Mouse (Mus musculus) olfactory bulb, adult 2 months (tissue): ENCODE results near the gene Gm15446. TPM values are rescaled to one million over a fixed set of nuclear protein-coding genes. Genes with fewer than 3 reads are reported as not detected.
A peak's percentile ranks its signal among the peaks of the same experiment; 100 is the strongest.
"Not testable (repeated sequence)": the region's sequence is repeated elsewhere in the genome, so short reads cannot be mapped to it uniquely, and the experiment has no call there.

Experiments used
- H3K27ac ChIP-seq: fragments of 200-500 bp; 2 replicates; pipeline ENCODE4 v1.5.1; 2012; ENCODE audit warnings: low read depth, low read length; ENCODE audit not compliant: insufficient read depth
- H3K4me1 ChIP-seq: fragments of 200-500 bp; 2 replicates; pipeline ENCODE4 v1.6.1; 2012; ENCODE audit warnings: low read length; ENCODE audit not compliant: control insufficient read depth, insufficient read depth
- H3K4me3 ChIP-seq: fragments of 200-500 bp; 2 replicates; pipeline ENCODE4 v1.5.1; 2012; ENCODE audit warnings: mild to moderate bottlenecking, low read depth, low read length, moderate library complexity; ENCODE audit not compliant: insufficient read depth
- CTCF ChIP-seq: fragments of 200-500 bp; IDR thresholded peaks from 2 replicates; pipeline ENCODE4 v1.5.1; 2012; ENCODE audit warnings: low read depth, mild to moderate bottlenecking, low read length, moderate library complexity; ENCODE audit not compliant: insufficient read depth
- POLR2A ChIP-seq: fragments of 200-500 bp; IDR thresholded peaks from 2 replicates; pipeline ENCODE4 v1.6.1; 2012; ENCODE audit warnings: mild to moderate bottlenecking, low read depth, low read length, moderate library complexity; ENCODE audit not compliant: insufficient read depth
- WGBS: fragments of 180-500 bp; shearing (Covaris S2); methylation state at CpG from one replicate; pipeline ENCODE4 v1.1.7; 2018; 5-methylcytosine and 5-hydroxymethylcytosine counted together
- polyA plus RNA-seq: library from polyadenylated mRNA; stranded (reverse); fragments of >200 nt; gene quantifications from 2 replicates; pipeline ENCODE4 v1.2.4, GENCODE M21; 2012; ENCODE audit warnings: low replicate concordance; ENCODE audit not compliant: missing spikeins, insufficient read depth, insufficient read length

Gene Gm15446
- polyA plus RNA-seq, result not detected in 2 replicates

DNA sequence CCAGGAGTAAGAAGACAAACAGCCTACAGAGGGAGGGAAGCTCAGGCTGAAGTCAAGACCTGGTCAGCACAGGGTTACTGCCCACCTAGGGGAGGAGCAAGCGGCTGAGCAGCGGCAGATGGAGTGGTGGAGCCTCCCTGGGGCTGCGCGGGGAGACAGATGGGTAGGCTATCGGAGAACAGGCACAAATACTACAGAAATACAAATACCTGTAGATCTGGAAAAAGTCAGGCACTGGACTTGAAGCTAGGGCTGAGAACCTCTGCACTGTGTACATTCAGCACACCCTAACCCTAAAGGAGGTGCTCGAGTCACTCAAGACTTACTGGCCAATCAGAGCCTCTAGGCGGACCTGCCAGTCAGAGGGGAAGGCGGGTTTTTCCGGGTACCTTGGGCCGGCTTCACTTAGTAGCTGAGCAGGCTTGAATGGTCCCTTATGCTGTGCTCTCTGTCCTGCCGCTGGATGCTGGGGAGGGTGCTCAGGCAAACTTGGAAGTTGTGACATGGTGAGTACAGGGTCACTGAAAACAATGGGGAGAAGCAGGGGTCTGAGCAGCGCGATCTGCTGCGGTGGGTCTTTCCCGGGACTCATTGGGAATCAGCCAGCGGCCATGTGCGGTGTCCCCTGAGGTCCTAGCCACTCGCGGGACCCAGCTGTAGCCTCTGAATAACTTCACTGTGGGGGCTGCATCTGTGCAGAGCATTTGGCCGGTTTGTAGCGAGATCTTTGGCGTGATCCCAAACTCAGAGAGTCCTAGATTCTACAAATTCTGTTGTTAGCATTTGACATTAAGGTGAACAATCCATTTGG lies at the start of gene Gm15446:
TSS of gene Gm15446 (plus strand) at position 140 of the 811 bp plus-strand sequence.
- H3K4me1 ChIP-seq, H3K27ac ChIP-seq: not testable (repeated sequence)
- H3K4me3 ChIP-seq, result peak within 1 kb of the TSS; percentile 80
- WGBS, result 1% methylated on average over 22 of the region's 22 CpGs

DNA sequence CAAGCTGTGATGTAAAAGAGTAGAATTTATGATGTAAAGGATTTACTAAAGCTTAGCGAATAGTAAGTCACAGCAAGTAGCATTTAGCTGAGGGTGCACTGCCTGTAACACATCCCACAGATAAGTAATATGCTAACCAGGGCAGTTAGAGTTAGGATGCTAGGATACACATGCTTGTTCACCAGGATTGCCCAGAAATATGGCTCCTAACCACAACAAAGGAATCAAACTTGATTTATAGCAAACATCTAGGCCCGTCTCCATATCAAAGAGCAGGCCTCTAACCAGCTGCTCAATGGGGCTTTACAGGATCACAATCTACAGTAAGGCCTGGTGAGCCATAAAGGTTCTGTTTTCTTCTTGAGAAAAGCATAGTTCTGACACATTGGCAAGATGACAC lies 929 bp downstream of the Gm15446 start:
- H3K4me3 ChIP-seq, H3K4me1 ChIP-seq, H3K27ac ChIP-seq: not testable (repeated sequence)
- WGBS, result 8% methylated on average over 2 of the region's 2 CpGs

- Histone ChIP-seq H3K27ac (no peak overlapping the region), H3K4me3 (no peak overlapping the region), H3K4me1 (peaks cover 9% of the 10 kb centered on the region; the same call in 1 of the 2 replicates)
- TF ChIP-seq POLR2A (no peak), CTCF (no peak)
Measured at GRCm38 (mm10) chr5:109924936-109925335, 1.7 kb downstream of the Gm15446 start.

DNA sequence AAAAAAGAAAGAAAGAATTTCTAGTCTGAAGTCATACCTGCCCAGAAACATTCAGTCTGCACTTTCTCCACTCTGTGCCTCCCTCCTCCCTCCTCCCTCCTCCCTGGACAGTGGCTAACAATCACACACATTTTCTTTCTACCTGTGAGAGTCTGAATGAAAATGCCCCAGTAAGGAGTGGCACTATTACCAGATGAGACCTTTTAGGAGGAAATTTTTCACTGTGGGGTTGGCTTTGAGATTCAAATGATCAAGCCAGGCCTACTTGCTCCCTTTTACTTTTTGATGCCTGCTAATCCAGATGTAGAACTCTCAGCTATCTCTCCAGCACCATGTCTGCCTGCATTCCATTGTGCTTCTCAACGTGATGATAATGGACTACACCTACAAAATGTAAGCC lies 27.1 kb downstream of the Gm15446 start:
- TF ChIP-seq POLR2A (no peak), CTCF (no peak)
- no peak overlapping the region for H3K4me3 ChIP-seq
- WGBS, result no CpG with 5 or more reads among the region's 1 CpGs

GRCm38 (mm10) chr5:109980743-109981142 lies 57.5 kb downstream of the Gm15446 start:
- not testable (repeated sequence) for H3K4me3 ChIP-seq, H3K4me1 ChIP-seq, H3K27ac ChIP-seq
- WGBS, result no CpG with 5 or more reads among the region's 2 CpGs

More for the DNA sequence above, 27.1 kb downstream of the Gm15446 start:
- Histone ChIP-seq H3K27ac (no peak overlapping the region), H3K4me1 (no peaks in the 10 kb centered on the region)

Other genes with a start within 250 kb of the Gm15446 start
- not detected in 2 replicates for gene 5430403G16Rik, start 232.4 kb upstream of the Gm15446 start, polyA plus RNA-seq
- gene 4930522L14Rik, start 171.5 kb upstream of the Gm15446 start, polyA plus RNA-seq, result not detected in 2 replicates
- not detected in 2 replicates for gene Zfp932, start 73.1 kb downstream of the Gm15446 start, polyA plus RNA-seq
- gene Gm17655, start 149.1 kb downstream of the Gm15446 start, polyA plus RNA-seq, result not detected in 2 replicates
- gene Gm35315, start 171.0 kb downstream of the Gm15446 start, polyA plus RNA-seq, result not detected in 2 replicates
- not detected in 2 replicates for gene Plcxd1, start 176.6 kb downstream of the Gm15446 start, polyA plus RNA-seq
- not detected in 2 replicates for gene Gtpbp6, start 184.8 kb downstream of the Gm15446 start, polyA plus RNA-seq
- gene Zfp605, start 186.7 kb downstream of the Gm15446 start, polyA plus RNA-seq, result not detected in 2 replicates
- not detected in 2 replicates for gene Chfr, start 212.4 kb downstream of the Gm15446 start, polyA plus RNA-seq